Mouse (Mus musculus) liver, embryonic 14.5 days (tissue): Measurements from ENCODE around the gene Ralgps1. TPM values are rescaled to one million over a fixed set of nuclear protein-coding genes. Genes with fewer than 3 reads are reported as not detected.

ENCODE experiments used
- ATAC-seq: fragments of 200-750 bp; cut with Nextera tagmentation; 2 replicates; pipeline ENCODE4 v1.8.0; 2017; ENCODE audit warnings: moderate number of reproducible peaks, mild to moderate bottlenecking, moderate library complexity; ENCODE audit not compliant: insufficient read depth
- DNase-seq, 3 experiments: peaks; one replicate each; pipeline ENCODE4 v3.0.0-alpha.2; 2012 to 2013; ENCODE audit warnings: low read depth in 3 of 3, low spot score in 3 of 3
- H3K27ac ChIP-seq: fragments of 300-500 bp; sonication (generic); 2 replicates; pipeline ENCODE4 v1.5.1; 2014; ENCODE audit warnings: moderate library complexity, mild to moderate bottlenecking, control low read depth, inconsistent platforms
- H3K27me3 ChIP-seq: fragments of 300-500 bp; sonication (generic); 2 replicates; pipeline ENCODE4 v1.6.1; 2014; ENCODE audit warnings: mild to moderate bottlenecking, low read length, moderate library complexity; ENCODE audit not compliant: control insufficient read depth, insufficient read depth
- H3K36me3 ChIP-seq: fragments of 300-500 bp; sonication (generic); replicated peaks from 2 replicates; pipeline ENCODE4 v1.6.1; 2014; ENCODE audit warnings: low read depth; ENCODE audit not compliant: control insufficient read depth, insufficient read depth
- H3K4me1 ChIP-seq, 2 experiments: fragments of 200-500 bp in 1 of 2; fragments of 300-500 bp in 1 of 2; sonication (generic) in 1 of 2; replicated peaks; 2 replicates each; pipeline ENCODE4 v1.6.1; 2012 to 2014; ENCODE audit warnings: antibody characterized with exemption in 1 of 2, inconsistent platforms in 1 of 2, low read length in 1 of 2; ENCODE audit not compliant: control insufficient read depth in 2 of 2, insufficient read depth in 2 of 2
- H3K4me2 ChIP-seq: fragments of 300-500 bp; sonication (generic); 2 replicates; pipeline ENCODE4 v1.6.1; 2014; ENCODE audit warnings: low read depth, mild to moderate bottlenecking, control low read depth, moderate library complexity
- H3K4me3 ChIP-seq, 2 experiments: fragments of 200-500 bp in 1 of 2; fragments of 300-500 bp in 1 of 2; sonication (generic) in 1 of 2; 2 replicates each; pipeline ENCODE4 v1.5.1; 2012 to 2014; ENCODE audit warnings: low read depth in 2 of 2, low read length in 2 of 2, mild to moderate bottlenecking in 2 of 2, control low read depth in 1 of 2, inconsistent platforms in 1 of 2, moderate library complexity in 1 of 2; ENCODE audit not compliant: insufficient read depth in 1 of 2
- H3K9ac ChIP-seq: fragments of 300-500 bp; sonication (generic); replicated peaks from 2 replicates; pipeline ENCODE4 v1.6.1; 2014; ENCODE audit warnings: mild to moderate bottlenecking, control low read depth, moderate library complexity
- H3K9me3 ChIP-seq: fragments of 300-500 bp; sonication (generic); 2 replicates; pipeline ENCODE4 v1.6.1; 2016; ENCODE audit warnings: low read length, mixed read lengths; ENCODE audit not compliant: control insufficient read depth
- CTCF ChIP-seq: IDR thresholded peaks from 2 replicates; pipeline ENCODE4 v1.5.1; 2016; ENCODE audit warnings: antibody characterized with exemption, low read depth, control low read depth
- EP300 ChIP-seq: IDR thresholded peaks from 2 replicates; pipeline ENCODE4 v1.6.1; 2016; ENCODE audit warnings: antibody characterized with exemption, low read depth
- WGBS: fragments of 180-500 bp; shearing (Covaris S2); extraction: QIAGEN DNeasy Blood & Tissue Kit; methylation state at CpG from one replicate; pipeline ENCODE4 v1.1.7; 2014; ENCODE audit not compliant: insufficient replicate concordance; 5-methylcytosine and 5-hydroxymethylcytosine counted together
- polyA plus RNA-seq, 2 experiments: library from polyadenylated mRNA; depleted of rRNA in 1 of 2; stranded (reverse) in 1 of 2; unstranded in 1 of 2; fragments of >200 nt; fragmentation: Nextera tagmentation in 1 of 2; extraction: Ambion mirVana in 1 of 2; gene quantifications; 2 replicates each; pipeline versions ENCODE4 v1.2.1 to v1.2.3; 2012 to 2014

Gene Ralgps1
- polyA plus RNA-seq, 2 experiments = 0.58 to 0.71 TPM

DNA sequence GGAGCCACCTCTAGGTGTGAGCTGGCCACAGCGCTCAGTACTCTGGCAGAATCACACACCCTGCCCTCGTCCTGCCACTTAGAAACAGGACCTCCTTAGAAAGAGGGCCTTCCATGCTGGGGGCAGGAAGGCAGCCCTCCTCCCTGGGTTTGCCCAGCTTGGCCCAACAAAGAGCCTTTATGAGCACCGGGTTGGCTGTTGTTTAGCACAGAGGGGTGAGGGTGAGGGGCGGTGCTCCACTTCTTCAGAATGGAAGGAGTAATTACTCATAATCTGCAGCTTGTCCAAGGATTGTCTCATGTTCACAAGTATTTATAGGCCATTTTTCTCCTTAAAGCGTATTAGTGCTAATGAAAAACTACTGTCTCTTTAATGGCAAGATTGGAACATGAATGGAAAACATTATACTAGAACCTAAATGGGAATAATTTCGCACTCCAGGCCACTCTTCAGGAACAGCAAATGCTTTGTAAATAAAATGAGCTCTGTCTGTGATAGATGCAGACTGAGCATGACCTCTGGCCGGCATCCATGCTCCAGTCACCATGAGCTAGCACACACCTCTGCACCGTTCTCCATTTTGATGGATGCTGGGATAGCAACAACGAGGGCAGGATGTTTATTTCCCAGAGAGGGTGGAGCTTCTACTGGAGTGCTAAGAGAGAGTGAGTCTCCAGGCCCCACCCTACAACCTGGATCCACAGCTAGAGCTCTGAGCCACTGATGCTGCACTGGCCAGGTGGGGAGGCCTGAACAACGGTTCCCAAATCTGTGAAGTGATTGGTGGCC, 200.3 kb downstream of the Ralgps1 start:
- Histone ChIP-seq H3K27me3 (no peaks in the 10 kb centered on the region), H3K4me1 (peaks cover 0 to 2% of the 10 kb centered on the region in 2 experiments; a peak in 1 of 4 replicates), H3K9me3 (no peaks in the 10 kb centered on the region), H3K4me2 (no peak overlapping the region), H3K9ac (no peak overlapping the region), H3K36me3 (no peaks in the 10 kb centered on the region), H3K27ac (no peak overlapping the region), H3K4me3 (no peak overlapping the region)
- ATAC-seq = no peak
- 67% methylated on average over 10 of the region's 10 CpGs for WGBS
- no peak for DNase-seq
- TF ChIP-seq EP300 (no peak), CTCF (no peak)

- no peak for TF ChIP-seq CTCF
- no peak for TF ChIP-seq EP300
- Histone ChIP-seq H3K4me1 (peaks cover 0 to 4% of the 10 kb centered on the region in 2 experiments; a peak in 1 of 4 replicates), H3K4me3 (no peak overlapping the region), H3K36me3 (no peaks in the 10 kb centered on the region), H3K9me3 (no peaks in the 10 kb centered on the region), H3K4me2 (no peak overlapping the region), H3K9ac (no peak overlapping the region), H3K27me3 (no peaks in the 10 kb centered on the region), H3K27ac (no peak overlapping the region)
- no peak for DNase-seq
- WGBS = 69% methylated on average over 6 of the region's 6 CpGs
- ATAC-seq = no peak
Measured at GRCm38 (mm10) chr2:33169445-33169844, 201.8 kb downstream of the Ralgps1 start.

- H3K27me3 ChIP-seq = no peaks in the 10 kb centered on the region
- no peak overlapping the region for H3K4me2 ChIP-seq
- peaks cover 0 to 4% of the 10 kb centered on the region in 2 experiments; a peak in 1 of 4 replicates for H3K4me1 ChIP-seq
- no peak for DNase-seq
- H3K36me3 ChIP-seq = no peaks in the 10 kb centered on the region
- WGBS = 44% methylated on average over 3 of the region's 3 CpGs
- H3K9me3 ChIP-seq = no peaks in the 10 kb centered on the region
- H3K27ac ChIP-seq = no peak overlapping the region
- TF ChIP-seq EP300 = no peak
- TF ChIP-seq CTCF = no peak
- no peak for ATAC-seq
- H3K4me3 ChIP-seq = no peak overlapping the region
- H3K9ac ChIP-seq = no peak overlapping the region
Measured at GRCm38 (mm10) chr2:33167060-33167459, 204.2 kb downstream of the Ralgps1 start.

- 56% methylated on average over 7 of the region's 7 CpGs for WGBS
- Histone ChIP-seq H3K27ac (no peak overlapping the region), H3K4me2 (no peak overlapping the region), H3K36me3 (no peaks in the 10 kb centered on the region), H3K9me3 (no peaks in the 10 kb centered on the region), H3K4me3 (no peak overlapping the region), H3K27me3 (no peaks in the 10 kb centered on the region), H3K4me1 (peaks cover 0 to 4% of the 10 kb centered on the region in 2 experiments; a peak in 1 of 4 replicates), H3K9ac (no peak overlapping the region)
- TF ChIP-seq EP300 (no peak), CTCF (no peak)
- no peak for DNase-seq
- ATAC-seq = no peak
Measured at GRCm38 (mm10) chr2:33165710-33166374, 205.4 kb downstream of the Ralgps1 start.

DNA sequence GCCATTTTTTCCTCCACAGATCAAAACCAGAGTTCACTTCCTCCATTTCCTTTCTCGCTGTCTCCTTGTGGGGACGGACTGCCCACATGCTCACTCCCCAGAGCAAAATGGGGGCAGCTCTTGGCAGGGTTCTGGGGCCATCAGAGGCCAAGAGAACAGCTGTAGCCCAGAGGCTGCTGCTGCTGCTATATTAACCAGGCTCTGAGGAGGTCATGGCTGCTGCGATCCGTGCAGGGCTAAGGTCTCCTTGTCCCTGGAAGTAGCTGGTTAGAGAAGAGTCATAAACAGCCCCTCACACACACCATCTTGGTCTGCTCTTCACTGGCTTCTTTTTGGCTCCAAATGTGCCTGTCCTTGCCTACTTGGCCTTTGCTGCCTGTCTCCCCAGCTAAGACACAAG, 206.1 kb downstream of the Ralgps1 start:
- DNase-seq = no peak
- H3K4me1 ChIP-seq = peaks cover 0 to 4% of the 10 kb centered on the region in 2 experiments; a peak in 1 of 4 replicates
- H3K36me3 ChIP-seq = no peaks in the 10 kb centered on the region
- no peak for TF ChIP-seq EP300
- no peak for TF ChIP-seq CTCF
- WGBS = 45% methylated on average over 4 of the region's 4 CpGs
- H3K4me2 ChIP-seq = no peak overlapping the region
- ATAC-seq = no peak
- no peak overlapping the region for H3K9ac ChIP-seq
- H3K27me3 ChIP-seq = no peaks in the 10 kb centered on the region
- H3K27ac ChIP-seq = no peak overlapping the region
- no peak overlapping the region for H3K4me3 ChIP-seq
- no peaks in the 10 kb centered on the region for H3K9me3 ChIP-seq
